Mouse (Mus musculus) retina, adult 2 months (tissue): Measurements from ENCODE around the gene Rpl32.

ENCODE experiments used
- DNase-seq: peaks from one replicate; pipeline ENCODE4 v3.0.0-alpha.2; 2012; ENCODE audit warnings: low read depth, low spot score

Gene Rpl32

DNA sequence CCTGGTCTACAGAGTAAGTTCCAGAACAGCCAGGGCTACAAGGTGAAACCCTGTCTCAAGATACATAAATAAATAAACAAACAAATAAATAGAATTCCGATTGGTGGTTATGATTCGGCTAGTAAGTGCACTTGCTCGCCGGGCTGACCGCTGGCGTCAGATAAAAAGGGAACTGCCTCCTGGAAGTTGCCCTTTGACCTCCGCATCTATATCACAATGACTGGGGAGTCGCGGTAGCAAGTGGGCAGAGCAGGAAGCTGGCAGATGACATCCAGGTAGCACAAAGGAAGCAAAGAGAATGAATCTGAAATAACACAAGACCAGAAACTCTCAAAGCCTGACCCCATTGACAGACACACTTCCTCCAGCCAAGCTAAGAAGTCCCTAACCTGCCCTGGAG, 41.2 kb downstream of the Rpl32 start:
- no peak for DNase-seq

DNA sequence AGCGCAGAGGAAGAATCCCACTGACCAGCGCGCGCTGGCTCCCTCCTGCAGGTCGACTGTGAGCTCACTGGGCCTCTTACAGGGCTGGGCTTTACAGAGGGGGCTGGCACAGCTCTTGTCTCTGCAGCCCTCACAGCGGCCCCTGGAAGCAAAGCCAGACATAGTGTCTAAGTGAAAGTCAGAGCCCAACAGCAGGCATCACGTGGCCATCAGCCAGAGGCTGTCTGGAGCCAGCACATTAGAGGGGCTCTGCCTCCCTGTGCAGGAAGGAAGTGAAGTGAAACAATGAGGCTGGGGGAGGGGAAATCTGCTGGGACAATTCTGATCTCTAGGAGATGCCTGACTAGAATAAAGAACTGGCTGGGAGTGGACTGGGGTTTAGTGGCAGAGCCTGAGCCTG, 44.4 kb downstream of the Rpl32 start:
- no peak for DNase-seq

DNA sequence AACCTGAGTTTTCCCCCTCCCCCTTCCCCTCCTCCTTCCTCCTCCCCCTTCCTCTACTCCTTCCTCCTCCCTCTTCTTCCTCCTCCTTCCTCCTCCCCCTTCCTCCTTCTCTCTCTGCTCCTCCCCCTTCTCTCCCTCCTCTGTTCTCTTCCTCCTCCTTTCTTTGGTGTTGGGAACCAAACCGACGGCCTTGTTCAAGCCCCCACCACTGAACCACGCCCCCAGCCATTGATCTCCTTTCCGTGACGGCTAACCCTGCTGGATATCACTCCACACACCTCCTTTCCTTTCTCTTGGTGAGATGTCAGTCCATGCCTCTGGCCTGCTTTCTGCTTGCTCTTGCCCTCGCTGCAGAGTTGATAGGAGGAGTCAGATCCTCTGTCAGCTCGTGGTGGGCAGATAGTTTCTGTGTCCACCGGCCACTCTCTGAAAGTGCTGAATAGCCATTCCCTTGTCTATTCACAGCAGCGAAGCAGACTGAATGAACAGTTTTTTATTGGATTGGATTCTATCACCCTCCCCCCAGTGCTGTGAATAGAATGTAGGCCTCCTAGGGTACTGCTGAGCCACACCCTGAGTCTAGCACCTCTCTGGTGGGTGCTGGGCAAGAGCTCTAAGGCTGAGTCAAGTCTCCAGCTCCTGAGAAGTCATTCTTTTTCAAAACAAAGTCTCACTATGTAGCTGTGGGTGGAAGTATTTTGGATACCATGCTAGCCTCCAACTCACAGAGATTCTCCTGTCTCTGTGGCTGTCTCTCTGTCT, 46.4 kb downstream of the Rpl32 start, which contains the start of gene Tmem40:
Tmem40 (minus strand) TSS at position 416 of the 762 bp plus-strand sequence.
- no peak for DNase-seq

DNA sequence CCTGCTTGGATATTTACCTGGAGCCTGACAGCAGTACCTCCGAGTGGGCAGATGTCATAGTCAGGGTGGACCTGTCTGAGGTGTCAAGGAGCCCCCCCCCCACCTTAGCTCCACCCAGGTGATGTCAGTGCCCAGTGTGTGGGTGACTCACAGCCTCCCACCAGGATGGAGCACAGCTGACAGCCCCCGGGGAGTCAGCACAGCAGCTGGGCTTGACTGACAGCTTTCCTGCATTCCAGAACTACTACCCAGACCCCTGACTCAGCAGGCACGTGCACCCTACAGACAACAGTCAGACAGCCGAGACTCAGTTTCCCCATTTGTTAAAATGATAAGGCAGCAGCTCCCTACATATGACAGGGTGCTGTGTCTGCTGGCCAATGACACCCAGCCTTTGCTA, 47.6 kb downstream of the Rpl32 start:
- DNase-seq = no peak

DNA sequence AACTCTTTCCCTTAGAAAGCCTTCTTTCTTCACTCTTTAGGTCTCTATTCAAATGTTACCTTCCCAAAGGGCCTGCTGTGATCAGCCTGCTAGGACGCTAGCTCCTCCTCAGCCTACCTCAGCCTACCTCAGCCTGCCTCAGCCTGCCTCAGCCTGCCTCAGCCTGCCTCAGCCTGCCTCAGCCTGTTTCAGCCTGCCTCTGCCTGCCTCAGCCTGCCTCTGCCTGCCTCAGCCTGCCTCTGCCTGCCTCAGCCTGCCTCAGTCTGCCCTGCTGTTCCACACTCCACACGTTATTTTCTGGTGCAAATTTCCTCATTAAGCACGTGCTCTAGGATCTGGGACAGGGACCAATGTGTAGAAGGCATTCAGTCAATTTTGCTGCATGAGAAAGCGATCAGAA, 48.4 kb downstream of the Rpl32 start:
- no peak for DNase-seq

DNA sequence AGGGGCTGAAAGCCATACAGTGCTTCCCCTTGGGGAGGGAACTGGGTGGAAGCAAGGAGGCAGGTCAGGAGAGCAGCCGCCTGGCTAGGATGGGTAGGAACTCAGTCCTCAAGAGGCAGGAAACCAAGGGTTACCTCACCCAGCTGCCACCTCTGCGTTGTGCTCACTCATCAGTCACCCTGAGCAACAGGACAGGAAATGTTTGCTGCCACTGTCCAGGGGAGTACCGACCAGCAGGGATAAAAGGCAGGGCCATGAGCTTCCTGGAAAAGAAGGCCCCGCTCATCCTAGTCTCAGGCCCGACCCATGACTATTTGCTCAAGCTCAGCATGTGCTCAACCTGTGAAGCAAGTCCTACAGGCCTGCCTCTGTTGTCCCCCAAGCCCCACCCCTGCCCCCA, 49.1 kb downstream of the Rpl32 start:
- no peak for DNase-seq

DNA sequence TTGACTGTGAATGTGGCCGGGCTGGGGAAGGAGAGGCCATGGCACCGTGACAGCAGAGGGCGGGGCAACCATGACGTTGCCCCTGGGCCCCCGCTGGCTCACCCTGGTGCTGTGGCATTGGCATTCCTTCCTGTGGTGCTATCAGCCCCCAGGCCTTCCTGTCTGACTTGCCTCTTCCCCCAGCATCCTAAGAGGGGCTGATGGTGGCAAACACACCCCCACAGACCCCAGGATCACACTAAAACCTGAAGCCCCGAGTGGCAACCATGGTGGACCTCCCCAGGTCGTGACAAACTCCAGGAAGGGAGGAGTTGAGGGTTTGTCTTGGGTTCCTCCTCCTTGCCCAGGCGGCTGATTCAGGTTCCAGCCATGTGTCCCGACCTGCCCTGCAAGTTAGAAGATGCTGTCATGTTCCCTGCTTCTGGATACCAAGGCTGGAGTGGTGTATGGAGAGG, 49.5 kb downstream of the Rpl32 start:
- DNase-seq = no peak

DNA sequence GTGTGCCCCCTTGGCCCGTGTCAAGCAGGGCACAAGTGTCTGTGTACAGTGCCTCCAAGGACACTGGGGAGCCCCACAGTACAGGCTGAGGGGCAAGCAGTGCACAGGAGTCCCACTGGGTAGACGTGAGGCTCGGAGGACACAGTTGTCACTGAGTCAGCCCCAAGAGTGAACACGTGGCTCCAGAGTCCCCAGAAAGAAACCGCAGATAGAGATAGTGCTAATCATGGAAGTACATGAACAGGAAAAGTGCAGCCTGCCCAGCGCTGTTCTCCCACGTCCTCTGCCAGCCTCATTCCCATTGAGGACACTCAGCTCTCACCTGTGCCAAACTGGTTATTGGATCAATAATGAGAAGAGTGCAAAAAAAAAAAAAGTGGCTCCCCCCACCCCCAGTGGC, 53.0 kb downstream of the Rpl32 start:
- DNase-seq = no peak
